Mouse (Mus musculus) kidney, embryonic 16.5 days (tissue): ENCODE measurements around the gene Slc6a17. TPM values are rescaled to one million over a fixed set of nuclear protein-coding genes. Genes with fewer than 3 reads are reported as not detected.

Source experiments
- ATAC-seq: fragments of 200-750 bp; cut with Nextera tagmentation; 2 replicates; pipeline ENCODE4 v1.8.0; 2017; ENCODE audit warnings: moderate TSS enrichment; ENCODE audit not compliant: low FRiP score, low TSS enrichment
- H3K27ac ChIP-seq: fragments of 300-500 bp; sonication (generic); 2 replicates; pipeline ENCODE4 v1.5.1; 2014; ENCODE audit warnings: low read length
- H3K27me3 ChIP-seq: fragments of 300-500 bp; sonication (generic); 2 replicates; pipeline ENCODE4 v1.6.1; 2014; ENCODE audit warnings: low read length, control low read depth, mixed read lengths; ENCODE audit not compliant: insufficient read depth
- H3K36me3 ChIP-seq: fragments of 300-500 bp; sonication (generic); 2 replicates; pipeline ENCODE4 v1.6.1; 2014; ENCODE audit warnings: low read length, control low read depth, mixed read lengths; ENCODE audit not compliant: insufficient read depth
- H3K4me1 ChIP-seq: fragments of 300-500 bp; sonication (generic); 2 replicates; pipeline ENCODE4 v1.6.1; 2014; ENCODE audit warnings: low read length, control low read depth, mixed read lengths; ENCODE audit not compliant: insufficient read depth
- H3K4me2 ChIP-seq: fragments of 300-500 bp; sonication (generic); replicated peaks from 2 replicates; pipeline ENCODE4 v1.6.1; 2014; ENCODE audit warnings: low read depth, low read length
- H3K4me3 ChIP-seq: fragments of 300-500 bp; sonication (generic); 2 replicates; pipeline ENCODE4 v1.5.1; 2014; ENCODE audit warnings: mild to moderate bottlenecking, low read length
- H3K9ac ChIP-seq: fragments of 300-500 bp; sonication (generic); replicated peaks from 2 replicates; pipeline ENCODE4 v1.6.1; 2014; ENCODE audit warnings: low read length
- H3K9me3 ChIP-seq: fragments of 300-500 bp; sonication (generic); 2 replicates; pipeline ENCODE4 v1.6.1; 2016; ENCODE audit warnings: low read length, control low read depth
- WGBS: fragments of 180-500 bp; shearing (Covaris S2); extraction: QIAGEN DNeasy Blood & Tissue Kit; methylation state at CpG from one replicate; pipeline ENCODE4 v1.1.7; 2014; 5-methylcytosine and 5-hydroxymethylcytosine counted together
- polyA plus RNA-seq: library from polyadenylated mRNA; unstranded; fragments of >200 nt; fragmentation: Nextera tagmentation; extraction: Ambion mirVana; gene quantifications from 2 replicates; pipeline ENCODE4 v1.2.1, GENCODE M21; 2015

The Slc6a17 gene
- 2.8 and 3.8 TPM in 2 replicates for polyA plus RNA-seq

- 0% methylated on average over 67 of the region's 68 CpGs for WGBS
- ATAC-seq: peak; percentile 81
- Histone ChIP-seq H3K36me3 (no peaks in the 10 kb centered on the region), H3K9ac (peak within 1 kb of the TSS; percentile 71), H3K27me3 (peaks cover 70% of the 10 kb centered on the region), H3K4me1 (peaks cover 16% of the 10 kb centered on the region), H3K27ac (no peak within 1 kb of the TSS), H3K4me2 (peak within 1 kb of the TSS; percentile 98), H3K9me3 (no peaks in the 10 kb centered on the region), H3K4me3 (peak within 1 kb of the TSS; percentile 54)
These were observed at the start of gene Slc6a17 for GRCm38 (mm10) chr3:107517631-107518108. Gene Slc6a17 (minus strand): TSS chr3:107518018.

DNA sequence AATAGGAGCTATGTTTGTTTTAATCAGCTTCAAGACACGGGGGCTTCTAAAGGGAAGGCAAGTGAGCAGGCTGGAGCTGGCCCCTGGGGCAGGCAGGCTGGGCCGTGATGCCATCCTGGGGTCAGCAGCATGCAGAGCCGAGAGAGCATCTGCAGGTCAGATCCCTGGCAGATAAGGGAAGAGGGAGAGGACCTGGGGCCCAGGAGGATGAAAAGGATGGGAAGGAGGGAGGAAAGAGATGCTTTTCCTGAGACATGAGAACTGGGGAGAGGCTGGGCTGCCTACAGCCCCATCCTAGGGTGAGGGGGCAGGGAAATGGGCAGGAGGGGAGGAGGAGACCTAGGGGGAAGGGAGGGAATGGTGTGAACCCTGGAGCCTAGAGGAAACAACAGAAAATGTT is 47.5 kb upstream of the Slc6a17 start:
- Histone ChIP-seq H3K4me3 (no peak overlapping the region), H3K27me3 (peaks cover 31% of the 10 kb centered on the region), H3K4me1 (peaks cover 2% of the 10 kb centered on the region; the same call in 1 of the 2 replicates), H3K9ac (0 out of 2 replicates have a peak overlapping the region, but pooled peaks have one; percentile 12), H3K36me3 (no peaks in the 10 kb centered on the region), H3K4me2 (no peak overlapping the region), H3K27ac (no peak overlapping the region), H3K9me3 (no peaks in the 10 kb centered on the region)
- WGBS: 17% methylated on average over 3 of the region's 3 CpGs
- no peak for ATAC-seq

DNA sequence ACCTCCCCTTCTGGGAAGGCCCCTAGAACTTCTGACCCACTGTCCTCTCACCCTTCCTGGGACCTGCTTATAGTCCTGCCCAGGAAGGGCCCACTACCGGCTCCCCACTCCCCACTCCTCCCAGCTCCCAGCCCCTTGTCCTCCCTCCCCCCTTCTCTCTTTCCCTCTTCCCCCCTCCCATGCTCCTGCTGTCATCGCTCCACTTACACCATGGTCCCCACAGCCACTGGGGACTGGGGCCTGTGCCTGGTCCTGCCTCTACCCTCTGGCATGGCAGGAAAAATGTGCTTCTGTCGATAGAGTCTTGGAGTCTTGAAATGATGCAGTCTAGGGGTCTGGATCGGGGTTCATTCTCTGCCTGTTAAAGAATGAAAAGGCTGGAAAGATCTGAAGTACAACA is 46.1 kb upstream of the Slc6a17 start:
- H3K9me3 ChIP-seq: no peaks in the 10 kb centered on the region
- no peak overlapping the region for H3K27ac ChIP-seq
- H3K9ac ChIP-seq: no peak overlapping the region
- no peak overlapping the region for H3K4me3 ChIP-seq
- ATAC-seq: no peak
- H3K4me1 ChIP-seq: peaks cover 2% of the 10 kb centered on the region; the same call in 1 of the 2 replicates
- WGBS: 42% methylated on average over 4 of the region's 4 CpGs
- peaks cover 29% of the 10 kb centered on the region for H3K27me3 ChIP-seq
- no peak overlapping the region for H3K4me2 ChIP-seq
- no peaks in the 10 kb centered on the region for H3K36me3 ChIP-seq

DNA sequence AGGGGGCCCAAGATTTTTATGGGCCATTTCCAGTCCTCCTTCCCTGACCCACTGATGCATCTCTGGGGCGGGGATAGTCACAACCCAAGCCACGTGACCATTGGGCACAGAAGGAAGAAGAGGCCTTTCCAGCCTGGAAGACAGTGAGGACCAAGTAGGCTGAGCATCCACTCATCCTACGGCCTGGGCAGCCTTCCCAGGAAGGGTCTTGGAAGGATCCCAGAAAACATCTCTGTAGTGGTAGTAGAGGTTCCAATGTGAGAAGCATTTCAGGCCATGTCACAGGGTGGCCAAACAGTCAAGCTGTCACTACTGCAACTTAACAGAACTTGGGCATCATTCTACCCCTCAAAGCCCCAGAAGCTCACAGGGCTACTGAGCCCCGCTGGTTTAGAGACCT is 44.8 kb upstream of the Slc6a17 start:
- Histone ChIP-seq H3K4me3 (no peak overlapping the region), H3K36me3 (no peaks in the 10 kb centered on the region), H3K9ac (no peak overlapping the region), H3K9me3 (no peaks in the 10 kb centered on the region), H3K27me3 (peaks cover 28% of the 10 kb centered on the region), H3K4me1 (peaks cover 2% of the 10 kb centered on the region; the same call in 1 of the 2 replicates), H3K27ac (no peak overlapping the region), H3K4me2 (no peak overlapping the region)
- 57% methylated on average over 4 of the region's 4 CpGs for WGBS
- ATAC-seq: no peak

- H3K9ac ChIP-seq: no peak overlapping the region
- ATAC-seq: no peak; the same call in 1 of the 2 replicates
- no peak overlapping the region for H3K27ac ChIP-seq
- whole genome bisulfite sequencing: 32% methylated on average over 2 of the region's 2 CpGs
- H3K27me3 ChIP-seq: peaks cover 30% of the 10 kb centered on the region
- H3K4me2 ChIP-seq: no peak overlapping the region
- H3K36me3 ChIP-seq: no peaks in the 10 kb centered on the region
- no peaks in the 10 kb centered on the region for H3K9me3 ChIP-seq
- peaks cover 2% of the 10 kb centered on the region; the same call in 1 of the 2 replicates for H3K4me1 ChIP-seq
- no peak overlapping the region for H3K4me3 ChIP-seq
These were observed 44.3 kb upstream of the Slc6a17 start for GRCm38 (mm10) chr3:107562104-107562503.

GRCm38 (mm10) chr3:107559183-107559582 is 41.4 kb upstream of the Slc6a17 start:
- no peak overlapping the region for H3K27ac ChIP-seq
- WGBS: 12% methylated on average over 3 of the region's 3 CpGs
- H3K36me3 ChIP-seq: no peaks in the 10 kb centered on the region
- no peak overlapping the region for H3K9ac ChIP-seq
- H3K27me3 ChIP-seq: peaks cover 52% of the 10 kb centered on the region
- no peak overlapping the region for H3K4me2 ChIP-seq
- peaks cover 2% of the 10 kb centered on the region; the same call in 1 of the 2 replicates for H3K4me1 ChIP-seq
- ATAC-seq: peak; percentile 85
- H3K9me3 ChIP-seq: no peaks in the 10 kb centered on the region
- H3K4me3 ChIP-seq: no peak overlapping the region

GRCm38 (mm10) chr3:107558740-107559139 is 40.9 kb upstream of the Slc6a17 start:
- H3K27me3 ChIP-seq: peaks cover 56% of the 10 kb centered on the region
- peaks cover 2% of the 10 kb centered on the region; the same call in 1 of the 2 replicates for H3K4me1 ChIP-seq

DNA sequence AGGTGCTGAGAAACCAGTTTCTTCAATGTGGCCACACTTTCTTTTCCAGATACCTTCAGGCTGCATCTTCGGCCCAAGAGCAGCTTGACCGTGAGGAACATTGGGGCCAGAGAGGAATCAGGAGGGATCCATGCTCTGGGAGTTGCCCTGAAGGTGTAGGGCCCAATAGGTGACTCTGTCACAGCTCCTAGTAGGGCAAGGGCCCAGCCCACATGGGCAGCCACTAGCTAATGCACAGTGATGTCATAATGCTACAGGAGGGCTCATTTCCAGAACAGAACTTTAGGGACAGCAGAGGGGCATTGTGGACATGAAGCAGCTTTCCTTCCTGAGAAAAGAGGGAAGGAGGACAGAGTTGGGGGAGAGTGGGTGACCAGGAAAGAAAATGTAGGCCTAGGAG is 37.0 kb upstream of the Slc6a17 start, which contains the start of gene Ubl4b:
Gene Ubl4b, minus strand, starts transcription at position 232 of the 400 bp plus-strand sequence.
- H3K4me1 ChIP-seq: no peaks in the 10 kb centered on the region
- no peak for ATAC-seq
- no peak within 1 kb of the TSS for H3K4me2 ChIP-seq
- WGBS: 94% methylated on average over 2 of the region's 2 CpGs
- H3K27ac ChIP-seq: no peak within 1 kb of the TSS
- no peaks in the 10 kb centered on the region for H3K9me3 ChIP-seq
- no peaks in the 10 kb centered on the region for H3K36me3 ChIP-seq
- H3K27me3 ChIP-seq: peaks cover 78% of the 10 kb centered on the region
- H3K9ac ChIP-seq: no peak within 1 kb of the TSS
- H3K4me3 ChIP-seq: no peak within 1 kb of the TSS

More at GRCm38 (mm10) chr3:107558740-107559139, 40.9 kb upstream of the Slc6a17 start:
- Histone ChIP-seq H3K4me2 (no peak overlapping the region), H3K9ac (no peak overlapping the region), H3K4me3 (no peak overlapping the region), H3K27ac (no peak overlapping the region), H3K9me3 (no peaks in the 10 kb centered on the region), H3K36me3 (no peaks in the 10 kb centered on the region)
- 30% methylated on average over 3 of the region's 3 CpGs for WGBS
- peak; percentile 39; the same call in 1 of the 2 replicates for ATAC-seq

DNA sequence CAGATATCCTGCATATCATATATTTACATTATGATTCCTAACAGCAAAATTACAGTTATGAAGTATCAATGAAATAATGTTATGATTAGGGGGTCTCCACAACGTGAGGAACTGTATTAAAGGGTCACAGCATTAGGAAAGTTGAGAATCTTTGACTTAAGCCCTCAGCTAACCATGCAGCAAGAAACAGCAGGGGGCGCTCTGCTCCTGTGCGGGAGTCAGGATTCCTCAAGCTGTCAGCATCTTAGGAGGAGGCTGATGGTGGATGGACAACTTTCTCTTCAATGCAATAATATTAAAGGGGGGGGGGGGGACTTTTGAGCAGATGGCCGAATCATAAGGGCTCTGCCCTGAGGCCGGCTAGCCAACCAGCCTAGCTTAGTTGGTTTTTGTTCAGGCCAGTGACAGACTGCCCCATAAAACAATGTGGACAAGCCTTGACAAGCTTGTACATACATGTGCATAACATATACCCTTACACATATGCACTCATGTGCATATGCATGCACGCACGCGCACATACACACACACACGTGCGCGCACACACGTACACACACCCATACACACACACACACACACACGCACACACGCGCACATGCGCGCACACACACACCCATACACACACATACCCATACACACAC is 32.7 kb upstream of the Slc6a17 start:
- Histone ChIP-seq H3K36me3 (no peaks in the 10 kb centered on the region), H3K4me1 (peaks cover 8% of the 10 kb centered on the region), H3K4me3 (no peak overlapping the region), H3K9ac (no peak overlapping the region), H3K27me3 (peaks cover 84% of the 10 kb centered on the region), H3K9me3 (no peaks in the 10 kb centered on the region), H3K4me2 (no peak overlapping the region), H3K27ac (no peak overlapping the region)
- WGBS: 73% methylated on average over 17 of the region's 17 CpGs
- ATAC-seq: no peak

DNA sequence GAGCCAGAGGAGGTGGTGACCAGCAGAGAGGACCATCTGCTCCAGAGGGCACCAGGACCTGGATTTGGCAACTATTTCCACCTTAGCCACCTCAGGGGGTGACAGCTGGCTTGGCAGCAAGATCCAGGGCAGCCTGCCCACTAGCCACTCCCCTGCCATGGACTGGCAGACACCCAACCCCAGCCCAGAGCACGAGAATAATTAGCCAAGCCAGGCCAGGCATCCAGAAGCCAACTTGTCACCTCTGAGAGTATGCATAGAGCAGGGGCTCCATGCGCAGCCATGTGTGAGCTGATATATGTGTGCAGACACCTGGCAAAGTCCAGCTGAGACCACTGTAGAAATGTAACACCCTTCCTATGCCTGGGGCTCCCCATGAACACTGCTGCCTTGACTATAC is 29.1 kb upstream of the Slc6a17 start:
- Histone ChIP-seq H3K9ac (no peak overlapping the region), H3K27me3 (peaks cover 90% of the 10 kb centered on the region), H3K36me3 (no peaks in the 10 kb centered on the region), H3K4me1 (peaks cover 12% of the 10 kb centered on the region), H3K9me3 (no peaks in the 10 kb centered on the region), H3K4me2 (no peak overlapping the region), H3K27ac (no peak overlapping the region), H3K4me3 (no peak overlapping the region)
- WGBS: 38% methylated on average over 2 of the region's 2 CpGs
- ATAC-seq: no peak; the same call in 1 of the 2 replicates
